Mouse (Mus musculus) limb, embryonic 14.5 days (tissue): ENCODE measurements around the gene Zfp72. TPM values are rescaled to one million over a fixed set of nuclear protein-coding genes. Genes with fewer than 3 reads are reported as not detected.

Source experiments
- ATAC-seq: fragments of 200-750 bp; cut with Nextera tagmentation; 2 replicates; pipeline ENCODE4 v1.8.0; 2017; ENCODE audit warnings: low read depth, moderate number of reproducible peaks, moderate TSS enrichment; ENCODE audit not compliant: low FRiP score
- DNase-seq: peaks from one replicate; pipeline ENCODE4 v3.0.0-alpha.2; 2015; ENCODE audit warnings: low spot score
- H3K27ac ChIP-seq: fragments of 300-500 bp; sonication (generic); replicated peaks from 2 replicates; pipeline ENCODE4 v1.5.1; 2014; ENCODE audit warnings: low read depth, mild to moderate bottlenecking, low read length, moderate library complexity, mixed read lengths
- H3K27me3 ChIP-seq: fragments of 300-500 bp; sonication (generic); 2 replicates; pipeline ENCODE4 v1.6.1; 2014; ENCODE audit warnings: low read length, mixed read lengths; ENCODE audit not compliant: control insufficient read depth, insufficient read depth
- H3K36me3 ChIP-seq: fragments of 300-500 bp; sonication (generic); 2 replicates; pipeline ENCODE4 v1.6.1; 2014; ENCODE audit warnings: mild to moderate bottlenecking, low read length, moderate library complexity, mixed read lengths; ENCODE audit not compliant: control insufficient read depth, insufficient read depth
- H3K4me1 ChIP-seq: fragments of 300-500 bp; sonication (generic); 2 replicates; pipeline ENCODE4 v1.6.1; 2014; ENCODE audit warnings: antibody characterized with exemption, low read length, mixed read lengths; ENCODE audit not compliant: control insufficient read depth, insufficient read depth
- H3K4me2 ChIP-seq: fragments of 300-500 bp; sonication (generic); replicated peaks from 2 replicates; pipeline ENCODE4 v1.6.1; 2014; ENCODE audit warnings: low read depth, mild to moderate bottlenecking, low read length, moderate library complexity; ENCODE audit not compliant: severe bottlenecking
- H3K4me3 ChIP-seq: fragments of 300-500 bp; sonication (generic); replicated peaks from 2 replicates; pipeline ENCODE4 v1.5.1; 2014; ENCODE audit warnings: low read length
- H3K9ac ChIP-seq: fragments of 300-500 bp; sonication (generic); 2 replicates; pipeline ENCODE4 v1.6.1; 2014; ENCODE audit warnings: mild to moderate bottlenecking, low read depth, low read length, moderate library complexity; ENCODE audit not compliant: severe bottlenecking
- H3K9me3 ChIP-seq: fragments of 300-500 bp; sonication (generic); 2 replicates; pipeline ENCODE4 v1.6.1; 2016; ENCODE audit warnings: low read length; ENCODE audit not compliant: control insufficient read depth
- POLR2A ChIP-seq: fragments of 200-500 bp; IDR thresholded peaks from 2 replicates; pipeline ENCODE4 v1.8.0; 2012; ENCODE audit warnings: inconsistent platforms, mild to moderate bottlenecking, moderate library complexity, borderline replicate concordance; ENCODE audit not compliant: insufficient read depth, insufficient read length; ENCODE audit errors: extremely low read depth
- WGBS: fragments of 180-500 bp; shearing (Covaris S2); extraction: QIAGEN DNeasy Blood & Tissue Kit; methylation state at CpG from one replicate; pipeline ENCODE4 v1.1.7; 2014; 5-methylcytosine and 5-hydroxymethylcytosine counted together
- polyA plus RNA-seq, 2 experiments: library from polyadenylated mRNA; depleted of rRNA in 1 of 2; stranded (reverse) in 1 of 2; unstranded in 1 of 2; fragments of >200 nt; fragmentation: Nextera tagmentation in 1 of 2; extraction: Ambion mirVana in 1 of 2; gene quantifications; 2 replicates each; pipeline versions ENCODE4 v1.2.1 to v1.2.3; 2012 to 2014

The Zfp72 gene
- polyA plus RNA-seq, 2 experiments: 1.7 to 6.3 TPM

GRCm38 (mm10) chr13:74381533-74382276 lies 8.9 kb downstream of the Zfp72 start:
- H3K9ac ChIP-seq: no peak overlapping the region
- H3K4me2 ChIP-seq: no peak overlapping the region
- no peaks in the 10 kb centered on the region for H3K4me1 ChIP-seq
- 49% methylated on average over 10 of the region's 10 CpGs for whole genome bisulfite sequencing
- no peak overlapping the region for H3K4me3 ChIP-seq
- no peaks in the 10 kb centered on the region for H3K27me3 ChIP-seq
- no peak overlapping the region for H3K27ac ChIP-seq
- H3K9me3 ChIP-seq: no peaks in the 10 kb centered on the region
- H3K36me3 ChIP-seq: no peaks in the 10 kb centered on the region
- no peak for TF ChIP-seq POLR2A
- DNase-seq (no peak), ATAC-seq (no peak)

GRCm38 (mm10) chr13:74363859-74364235 lies 26.8 kb downstream of the Zfp72 start, which contains the start of gene Lrrc14b:
Lrrc14b (minus strand) TSS chr13:74364005.
- H3K27ac ChIP-seq: no peak within 1 kb of the TSS
- 78% methylated on average over 8 of the region's 8 CpGs for WGBS
- TF ChIP-seq POLR2A: no peak
- H3K27me3 ChIP-seq: no peaks in the 10 kb centered on the region
- no peak within 1 kb of the TSS for H3K4me2 ChIP-seq
- no peak within 1 kb of the TSS for H3K9ac ChIP-seq
- peaks cover 25% of the 10 kb centered on the region for H3K36me3 ChIP-seq
- DNase-seq (peak; percentile 22), ATAC-seq (no peak)
- H3K9me3 ChIP-seq: no peaks in the 10 kb centered on the region
- no peaks in the 10 kb centered on the region for H3K4me1 ChIP-seq
- H3K4me3 ChIP-seq: no peak within 1 kb of the TSS

GRCm38 (mm10) chr13:74363176-74363858 lies 27.3 kb downstream of the Zfp72 start:
- no peak for TF ChIP-seq POLR2A

GRCm38 (mm10) chr13:74362218-74362617 lies 28.4 kb downstream of the Zfp72 start:
- Histone ChIP-seq H3K36me3 (peaks cover 38% of the 10 kb centered on the region), H3K27ac (no peak overlapping the region), H3K4me1 (no peaks in the 10 kb centered on the region), H3K27me3 (no peaks in the 10 kb centered on the region), H3K4me3 (no peak overlapping the region), H3K9ac (no peak overlapping the region), H3K9me3 (no peaks in the 10 kb centered on the region), H3K4me2 (no peak overlapping the region)
- 70% methylated on average over 2 of the region's 2 CpGs for WGBS
- ATAC-seq: no peak
- no peak for TF ChIP-seq POLR2A
- no peak for DNase-seq

More at GRCm38 (mm10) chr13:74363176-74363858, 27.3 kb downstream of the Zfp72 start:
- DNase-seq (no peak), ATAC-seq (0 out of 2 replicates have a peak, but pooled peaks have one; percentile 19)
- Histone ChIP-seq H3K4me3 (no peak overlapping the region), H3K27me3 (no peaks in the 10 kb centered on the region), H3K9ac (no peak overlapping the region), H3K4me2 (no peak overlapping the region), H3K27ac (no peak overlapping the region), H3K9me3 (no peaks in the 10 kb centered on the region), H3K4me1 (no peaks in the 10 kb centered on the region), H3K36me3 (peaks cover 30% of the 10 kb centered on the region)
- WGBS: 85% methylated on average over 13 of the region's 13 CpGs

- ATAC-seq (no peak), DNase-seq (no peak)
- Histone ChIP-seq H3K27ac (no peak overlapping the region), H3K27me3 (no peaks in the 10 kb centered on the region), H3K9ac (no peak overlapping the region), H3K9me3 (no peaks in the 10 kb centered on the region), H3K36me3 (peaks cover 58% of the 10 kb centered on the region), H3K4me2 (no peak overlapping the region), H3K4me3 (no peak overlapping the region), H3K4me1 (no peaks in the 10 kb centered on the region)
- 96% methylated on average over 13 of the region's 13 CpGs for WGBS
- no peak for TF ChIP-seq POLR2A
Measured at GRCm38 (mm10) chr13:74356491-74356890, 34.1 kb downstream of the Zfp72 start.
